Mouse (Mus musculus) midbrain, embryonic 14.5 days (tissue): ENCODE measurements around the gene 1700010I14Rik. TPM values are rescaled to one million over a fixed set of nuclear protein-coding genes. Genes with fewer than 3 reads are reported as not detected.
A peak's percentile ranks its signal among the peaks of the same experiment; 100 is the strongest.

Experiments
- ATAC-seq: fragments of 200-750 bp; cut with Nextera tagmentation; 2 replicates; pipeline ENCODE4 v1.8.0; 2017; ENCODE audit warnings: moderate number of reproducible peaks, moderate library complexity; ENCODE audit not compliant: low FRiP score, low TSS enrichment
- DNase-seq: peaks from one replicate; pipeline ENCODE4 v3.0.0-alpha.2; 2015
- H3K27ac ChIP-seq: fragments of 300-500 bp; sonication (generic); replicated peaks from 2 replicates; pipeline ENCODE4 v1.5.1; 2014; ENCODE audit warnings: mild to moderate bottlenecking, low read depth, low read length, moderate library complexity
- H3K27me3 ChIP-seq: fragments of 300-500 bp; sonication (generic); 2 replicates; pipeline ENCODE4 v1.6.1; 2014; ENCODE audit warnings: low read length, control low read depth, mixed read lengths; ENCODE audit not compliant: control insufficient read depth, insufficient read depth
- H3K36me3 ChIP-seq: fragments of 300-500 bp; sonication (generic); 2 replicates; pipeline ENCODE4 v1.6.1; 2014; ENCODE audit warnings: low read length, control low read depth; ENCODE audit not compliant: control insufficient read depth, insufficient read depth
- H3K4me1 ChIP-seq: fragments of 300-500 bp; sonication (generic); 2 replicates; pipeline ENCODE4 v1.6.1; 2014; ENCODE audit warnings: mild to moderate bottlenecking, antibody characterized with exemption, low read length, control low read depth; ENCODE audit not compliant: control insufficient read depth, insufficient read depth
- H3K4me2 ChIP-seq: fragments of 300-500 bp; sonication (generic); 2 replicates; pipeline ENCODE4 v1.6.1; 2014; ENCODE audit warnings: mild to moderate bottlenecking, low read length, moderate library complexity
- H3K4me3 ChIP-seq: fragments of 300-500 bp; sonication (generic); replicated peaks from 2 replicates; pipeline ENCODE4 v1.5.1; 2014; ENCODE audit warnings: low read depth, low read length
- H3K9ac ChIP-seq: fragments of 300-500 bp; sonication (generic); replicated peaks from 2 replicates; pipeline ENCODE4 v1.6.1; 2014; ENCODE audit warnings: mild to moderate bottlenecking, low read length, moderate library complexity
- H3K9me3 ChIP-seq: fragments of 300-500 bp; sonication (generic); 2 replicates; pipeline ENCODE4 v1.6.1; 2016; ENCODE audit warnings: low read length, control low read depth, mixed read lengths; ENCODE audit not compliant: control insufficient read depth
- WGBS: fragments of 180-500 bp; shearing (Covaris S2); extraction: QIAGEN DNeasy Blood & Tissue Kit; methylation state at CpG from one replicate; pipeline ENCODE4 v1.1.7; 2014; 5-methylcytosine and 5-hydroxymethylcytosine counted together
- polyA plus RNA-seq: library from polyadenylated mRNA; unstranded; fragments of >200 nt; fragmentation: Nextera tagmentation; extraction: Ambion mirVana; gene quantifications from 2 replicates; pipeline ENCODE4 v1.2.1, GENCODE M21; 2014

Gene 1700010I14Rik
- polyA plus RNA-seq, 1 experiment from 2014 or later, result 2.7 TPM

- Histone ChIP-seq H3K4me2 (peak overlapping the region; percentile 42; the same call in 1 of the 2 replicates), H3K9me3 (no peaks in the 10 kb centered on the region), H3K27ac (peak overlapping the region; percentile 46), H3K27me3 (no peaks in the 10 kb centered on the region), H3K36me3 (no peaks in the 10 kb centered on the region), H3K4me1 (peaks cover 9% of the 10 kb centered on the region), H3K4me3 (no peak overlapping the region), H3K9ac (no peak overlapping the region; the same call in 1 of the 2 replicates)
- DNase-seq, result peak; percentile 32
- WGBS, result 57% methylated on average over 6 of the region's 6 CpGs
- ATAC-seq, result no peak
Measured at GRCm38 (mm10) chr17:9032362-9033044, 44.4 kb downstream of the 1700010I14Rik start.

GRCm38 (mm10) chr17:9033511-9033910 is 45.4 kb downstream of the 1700010I14Rik start:
- no peak overlapping the region for H3K4me3 ChIP-seq
- ATAC-seq (no peak), DNase-seq (no peak)
- H3K36me3 ChIP-seq, result no peaks in the 10 kb centered on the region
- H3K4me2 ChIP-seq, result no peak overlapping the region
- no peak overlapping the region for H3K27ac ChIP-seq
- H3K27me3 ChIP-seq, result no peaks in the 10 kb centered on the region
- no peaks in the 10 kb centered on the region for H3K9me3 ChIP-seq
- no peak overlapping the region for H3K9ac ChIP-seq
- 63% methylated on average over 5 of the region's 5 CpGs for WGBS
- peaks cover 9% of the 10 kb centered on the region for H3K4me1 ChIP-seq

- 67% methylated on average over 8 of the region's 8 CpGs for WGBS
- no peaks in the 10 kb centered on the region for H3K9me3 ChIP-seq
- H3K27ac ChIP-seq, result no peak overlapping the region
- peaks cover 9% of the 10 kb centered on the region for H3K4me1 ChIP-seq
- DNase-seq, result no peak
- no peak overlapping the region for H3K4me2 ChIP-seq
- H3K27me3 ChIP-seq, result no peaks in the 10 kb centered on the region
- H3K4me3 ChIP-seq, result no peak overlapping the region
- ATAC-seq, result no peak
- no peaks in the 10 kb centered on the region for H3K36me3 ChIP-seq
- no peak overlapping the region for H3K9ac ChIP-seq
Measured at GRCm38 (mm10) chr17:9035561-9036348, 47.6 kb downstream of the 1700010I14Rik start.

GRCm38 (mm10) chr17:9042723-9043122 is 54.6 kb downstream of the 1700010I14Rik start:
- H3K27ac ChIP-seq, result no peak overlapping the region
- peak; percentile 32 for DNase-seq
- H3K36me3 ChIP-seq, result no peaks in the 10 kb centered on the region
- H3K4me3 ChIP-seq, result no peak overlapping the region
- H3K4me2 ChIP-seq, result no peak overlapping the region
- no peaks in the 10 kb centered on the region for H3K9me3 ChIP-seq
- H3K9ac ChIP-seq, result no peak overlapping the region
- 62% methylated on average over 2 of the region's 2 CpGs for WGBS
- no peaks in the 10 kb centered on the region for H3K27me3 ChIP-seq
- ATAC-seq, result no peak
- H3K4me1 ChIP-seq, result no peaks in the 10 kb centered on the region

- H3K4me1 ChIP-seq, result no peaks in the 10 kb centered on the region
- H3K9me3 ChIP-seq, result no peaks in the 10 kb centered on the region
- H3K36me3 ChIP-seq, result no peaks in the 10 kb centered on the region
- H3K4me2 ChIP-seq, result no peak overlapping the region
- H3K27ac ChIP-seq, result no peak overlapping the region
- H3K27me3 ChIP-seq, result no peaks in the 10 kb centered on the region
- WGBS, result 46% methylated on average over 13 of the region's 13 CpGs
- ATAC-seq (no peak), DNase-seq (peak; percentile 39)
- no peak overlapping the region for H3K9ac ChIP-seq
- no peak overlapping the region for H3K4me3 ChIP-seq
Measured at GRCm38 (mm10) chr17:9052441-9052980, 64.4 kb downstream of the 1700010I14Rik start.

GRCm38 (mm10) chr17:9059360-9059932 is 71.3 kb downstream of the 1700010I14Rik start:
- H3K9me3 ChIP-seq, result no peaks in the 10 kb centered on the region
- 79% methylated on average over 8 of the region's 8 CpGs for WGBS
- H3K4me2 ChIP-seq, result no peak overlapping the region
- H3K27me3 ChIP-seq, result no peaks in the 10 kb centered on the region
- no peak overlapping the region for H3K27ac ChIP-seq
- H3K36me3 ChIP-seq, result no peaks in the 10 kb centered on the region
- no peak overlapping the region for H3K4me3 ChIP-seq
- no peak for DNase-seq
- H3K4me1 ChIP-seq, result no peaks in the 10 kb centered on the region
- no peak for ATAC-seq
- H3K9ac ChIP-seq, result no peak overlapping the region
